Mouse (Mus musculus) testis, adult 10 weeks (tissue): ENCODE measurements around the gene Olfr715b. TPM values are rescaled to one million over a fixed set of nuclear protein-coding genes. Genes with fewer than 3 reads are reported as not detected.

ENCODE experiments used
- polyA plus RNA-seq: library from polyadenylated mRNA; stranded (reverse); fragments of 350-450 nt; fragmentation: Illumina TruSeq; extraction: RNeasy Lipid Tissue Mini Kit (QIAGEN cat#74804); gene quantifications from one replicate; pipeline ENCODE4 v1.2.3, GENCODE M21; 2014; ENCODE audit warnings: low read depth, low replicate concordance

The Olfr715b gene
- 0.04 TPM for polyA plus RNA-seq

GRCm38 (mm10) chr7:107110269-107110668, at the start of gene Olfr715b:
Olfr715b (minus strand) TSS chr7:107110369.

GRCm38 (mm10) chr7:107138027-107138426, 27.9 kb upstream of the Olfr715b start, which contains the start of gene Olfr716:
Olfr716 (plus strand) TSS chr7:107138327.

GRCm38 (mm10) chr7:107130983-107131382, 20.8 kb upstream of the Olfr715b start, which contains the start of gene Olfr715:
Olfr715 (minus strand) TSS chr7:107131083.

GRCm38 (mm10) chr7:107092920-107093319, 17.2 kb downstream of the Olfr715b start, which contains the start of gene Olfr17:
Olfr17 (plus strand) TSS chr7:107093220.

GRCm38 (mm10) chr7:107070681-107071080, 39.5 kb downstream of the Olfr715b start, which contains the start of gene Olfr714:
Olfr714 (plus strand) TSS chr7:107070981.

Other genes with a start within 250 kb of the Olfr715b start
- not detected for gene Olfr704, start 247.2 kb downstream of the Olfr715b start, polyA plus RNA-seq
- not detected for gene Olfr705, start 233.5 kb downstream of the Olfr715b start, polyA plus RNA-seq
- not detected for gene Olfr706, start 222.2 kb downstream of the Olfr715b start, polyA plus RNA-seq
- gene Olfr707, start 209.1 kb downstream of the Olfr715b start, polyA plus RNA-seq: not detected
- not detected for gene Olfr1532-ps1, start 202.4 kb downstream of the Olfr715b start, polyA plus RNA-seq
- gene Olfr709-ps1, start 178.2 kb downstream of the Olfr715b start, polyA plus RNA-seq: not detected
- gene Olfr710, start 162.1 kb downstream of the Olfr715b start, polyA plus RNA-seq: not detected
- gene Olfr6, start 146.4 kb downstream of the Olfr715b start, polyA plus RNA-seq: 0.07 TPM
- gene Olfr711, start 134.9 kb downstream of the Olfr715b start, polyA plus RNA-seq: not detected
- not detected for gene Olfr2, start 104.3 kb downstream of the Olfr715b start, polyA plus RNA-seq
- not detected for gene Olfr713, start 79.2 kb downstream of the Olfr715b start, polyA plus RNA-seq
- not detected for gene Olfr714, start 39.4 kb downstream of the Olfr715b start, polyA plus RNA-seq
- gene Olfr17, start 17.1 kb downstream of the Olfr715b start, polyA plus RNA-seq: not detected
- gene Olfr715, start 20.7 kb upstream of the Olfr715b start, polyA plus RNA-seq: not detected
- gene Olfr716, start 28.0 kb upstream of the Olfr715b start, polyA plus RNA-seq: 0.07 TPM
- 471 TPM for gene Nlrp14, start 56.6 kb upstream of the Olfr715b start, polyA plus RNA-seq
- 12.4 TPM for gene Rbmxl2, start 99.1 kb upstream of the Olfr715b start, polyA plus RNA-seq